Mouse (Mus musculus) cerebellum, postnatal 36 days (tissue): ENCODE measurements around the gene Prkg1.

Experiments used
- DNase-seq, 2 experiments: peaks; one replicate each; pipeline ENCODE4 v3.0.0; 2021 to 2022; ENCODE audit warnings: mixed read lengths in 2 of 2

Gene Prkg1

DNA sequence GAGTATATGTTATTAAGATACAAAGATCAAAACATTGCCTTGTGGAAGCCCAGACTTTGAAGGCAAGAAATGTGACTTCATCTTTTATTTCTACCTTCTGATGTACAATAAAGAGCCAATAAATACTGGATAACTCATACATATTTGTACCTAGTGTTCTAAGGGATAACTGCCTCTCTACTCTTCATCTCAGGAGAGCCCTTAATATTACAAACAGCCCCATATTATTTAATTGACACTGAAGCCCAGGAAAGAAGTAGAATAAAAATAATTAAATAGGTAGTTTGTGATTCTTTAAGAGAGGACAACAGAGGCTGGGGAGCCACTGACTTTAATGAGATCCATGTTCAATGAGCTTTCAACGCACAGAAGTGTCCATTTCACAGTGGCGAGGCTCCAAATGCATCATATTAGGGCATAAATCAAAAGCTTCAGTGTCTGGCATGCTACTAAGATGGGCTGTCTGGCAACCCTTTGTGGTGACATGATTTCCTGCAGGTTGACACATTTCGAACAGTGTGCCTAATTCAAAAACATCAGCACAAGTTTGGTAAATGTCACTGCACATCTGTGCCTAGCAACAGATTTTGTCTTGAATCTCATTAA, 753.2 kb downstream of the Prkg1 start:
- DNase-seq = no peak

DNA sequence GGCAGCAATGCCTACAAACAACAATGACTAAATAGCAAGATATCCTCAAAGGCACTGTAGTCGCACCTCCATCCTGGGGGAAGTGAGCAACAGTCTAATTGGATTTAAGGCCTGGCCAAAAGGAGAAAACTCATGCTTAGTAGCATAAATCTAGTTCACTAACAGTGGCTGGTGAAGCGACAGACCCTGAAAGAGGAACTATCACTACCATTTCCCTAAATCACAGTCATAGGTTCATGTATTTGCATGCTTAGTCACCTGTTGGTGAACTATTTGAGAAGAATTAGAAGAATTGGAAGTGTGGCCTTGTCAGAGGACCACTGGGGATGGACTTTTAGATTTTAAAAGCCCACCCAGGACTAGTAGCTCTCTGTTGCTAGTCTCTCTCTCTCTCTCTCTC, 766.3 kb downstream of the Prkg1 start:
- DNase-seq = no peak

DNA sequence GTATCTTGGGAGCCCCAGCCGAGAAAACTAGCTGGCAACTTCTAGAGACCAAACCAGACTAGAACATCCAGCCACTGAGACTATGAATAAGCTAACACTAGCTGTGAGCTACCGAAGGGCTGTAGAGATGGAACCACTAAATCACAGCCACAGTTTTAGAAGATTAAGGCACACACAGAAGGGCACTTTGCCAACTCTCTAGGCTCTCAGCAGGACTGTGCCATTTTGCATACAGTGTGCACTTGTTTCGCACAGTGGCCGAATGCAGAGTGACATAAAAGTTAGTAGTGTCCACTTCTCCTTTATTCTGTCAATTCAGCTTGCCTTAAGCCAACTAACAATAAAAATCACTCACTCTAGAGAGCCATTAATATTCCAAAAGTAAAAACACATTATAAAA, 774.4 kb downstream of the Prkg1 start:
- no peak for DNase-seq

DNA sequence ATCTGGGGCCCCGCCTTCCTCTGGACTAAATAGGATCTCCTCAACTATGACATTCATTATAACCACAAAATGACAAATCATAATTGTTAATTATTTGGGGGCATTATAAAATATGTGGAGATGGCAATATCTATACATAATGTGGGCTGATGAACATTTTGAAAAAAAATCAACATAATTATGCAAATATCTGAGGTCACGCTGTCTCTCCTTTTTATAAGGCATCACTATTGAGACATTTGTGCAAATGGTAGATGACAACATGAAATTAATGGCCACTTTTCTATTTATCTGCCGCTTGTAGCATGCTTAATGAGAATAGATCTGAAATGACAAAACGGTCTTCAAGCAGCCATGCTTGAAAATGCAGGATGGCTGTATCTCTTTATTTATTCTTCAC, 782.4 kb downstream of the Prkg1 start:
- no peak for DNase-seq

DNA sequence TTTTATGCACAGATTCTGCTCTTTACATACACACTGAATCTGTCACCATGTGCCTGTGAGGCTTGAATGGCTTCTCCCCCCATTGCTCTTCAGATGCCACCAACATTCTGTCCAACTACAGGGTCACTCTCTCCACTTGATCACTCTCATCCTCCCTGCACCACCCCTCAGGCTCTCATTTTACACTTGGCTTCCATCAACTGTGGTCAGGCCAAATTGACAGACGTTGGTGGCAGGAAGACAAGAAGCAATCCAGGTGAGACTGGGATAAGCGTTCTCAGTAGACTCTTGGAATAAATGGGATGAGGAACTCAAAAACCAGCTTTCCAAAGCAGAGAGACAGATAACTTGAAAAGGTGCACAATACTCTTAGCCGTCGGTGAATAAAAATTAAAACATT, 786.7 kb downstream of the Prkg1 start:
- no peak for DNase-seq

DNA sequence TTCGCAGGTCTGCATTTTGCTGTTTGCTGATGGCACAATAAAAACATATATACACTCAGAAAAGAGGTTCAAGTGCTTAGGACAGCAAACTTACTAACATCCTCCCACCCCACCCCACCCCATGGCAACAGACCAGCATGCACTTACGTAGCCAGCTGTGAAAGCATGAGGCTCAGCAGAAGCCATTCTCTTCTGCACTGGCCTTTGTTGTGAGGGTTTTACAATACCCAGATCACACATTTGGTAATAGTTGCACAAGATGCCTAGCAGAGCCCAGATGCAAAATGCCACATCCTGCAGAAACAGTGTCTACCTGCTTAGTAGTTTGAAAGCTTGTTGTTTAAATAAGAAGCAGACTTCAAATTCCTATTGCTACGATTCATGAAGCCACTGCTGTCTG, 814.2 kb downstream of the Prkg1 start:
- no peak for DNase-seq

DNA sequence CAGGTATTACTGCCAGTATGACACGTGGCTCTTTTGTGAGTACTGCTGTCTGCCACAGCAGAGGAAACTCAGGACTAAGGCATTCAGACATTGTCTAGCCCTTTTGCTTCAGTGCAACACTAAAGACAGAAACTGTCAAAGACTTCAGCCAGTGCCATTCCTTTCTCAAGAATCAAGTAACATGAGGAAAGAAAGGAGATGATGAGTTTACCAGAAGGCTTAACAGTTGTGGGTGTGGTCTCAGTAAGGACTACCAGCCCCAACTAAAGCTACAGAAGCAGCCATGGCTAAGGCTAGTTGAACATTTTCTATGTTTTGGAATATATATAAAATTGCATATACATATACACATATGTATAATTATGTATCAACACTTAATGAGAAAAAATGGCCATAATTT, 816.6 kb downstream of the Prkg1 start:
- no peak for DNase-seq

DNA sequence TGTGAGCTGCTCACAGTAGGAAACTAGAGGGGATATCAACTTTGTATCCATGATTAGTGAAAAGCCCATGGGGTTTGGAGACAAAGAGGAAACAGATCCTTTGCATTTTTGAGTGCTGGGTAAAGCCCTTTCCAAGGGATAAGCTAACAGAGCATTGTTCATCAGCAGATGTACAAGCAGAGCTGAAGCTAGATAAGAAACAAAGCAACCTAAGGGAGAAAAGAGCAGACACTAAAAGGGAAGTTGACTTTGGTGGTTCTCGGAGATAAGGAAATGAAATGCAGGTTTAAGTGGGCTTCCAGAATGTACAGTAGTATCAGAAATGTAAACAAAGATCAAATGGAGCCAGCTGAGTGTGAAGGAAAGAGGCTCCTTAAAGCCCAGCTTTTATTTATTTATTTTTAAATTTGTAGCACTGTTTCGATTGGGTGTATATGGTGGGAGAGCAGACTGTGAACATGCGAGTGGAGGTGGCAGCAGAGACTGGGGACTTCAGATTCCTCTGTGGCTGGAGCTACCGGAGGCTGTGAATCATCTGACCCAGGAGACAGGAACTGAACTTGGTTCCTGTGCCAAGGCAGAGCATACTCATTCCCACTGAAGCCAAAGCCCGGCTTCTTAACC, 822.4 kb downstream of the Prkg1 start:
- DNase-seq = no peak

DNA sequence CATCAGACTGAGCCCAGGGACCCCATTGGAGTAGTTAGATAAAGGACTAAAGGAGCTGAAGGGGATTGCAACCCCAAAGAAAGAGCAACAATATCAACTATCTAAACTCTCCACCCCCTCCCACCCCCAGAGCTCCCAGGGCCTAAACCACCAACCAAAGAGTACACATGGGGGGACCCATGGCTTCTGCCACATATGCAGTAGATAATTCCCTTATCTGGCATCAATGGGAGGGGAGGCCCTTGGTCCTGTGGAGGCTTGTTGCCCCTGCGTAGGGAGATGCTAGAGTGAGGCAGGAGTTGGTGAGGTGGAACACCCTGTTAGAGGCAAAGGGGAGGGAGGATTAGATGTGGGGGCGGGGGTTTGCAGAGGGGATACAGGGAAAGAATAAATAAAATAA, 826.8 kb downstream of the Prkg1 start:
- DNase-seq = no peak

- DNase-seq = no peak
Observed at GRCm38 (mm10) chr19:30931469-30932192, 833.2 kb downstream of the Prkg1 start.

DNA sequence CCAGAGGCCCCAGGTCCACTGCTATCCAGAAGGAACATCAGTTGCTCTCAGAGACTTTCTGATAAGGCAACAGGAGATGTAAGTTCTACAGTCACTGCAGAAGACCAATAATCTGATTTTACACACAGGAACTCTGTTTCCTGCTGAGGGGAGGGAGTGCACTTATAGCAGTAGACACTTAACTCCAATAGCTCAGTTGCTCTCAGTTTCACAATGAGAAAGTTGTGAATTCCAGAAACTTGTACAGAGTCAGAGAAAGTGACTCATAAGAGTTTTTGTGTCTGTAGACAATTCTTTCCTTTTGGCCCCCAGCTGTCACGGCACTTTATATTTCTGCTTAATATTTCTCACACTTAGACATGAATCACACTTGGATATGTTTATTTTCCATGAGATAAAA, 840.8 kb downstream of the Prkg1 start:
- DNase-seq = no peak

DNA sequence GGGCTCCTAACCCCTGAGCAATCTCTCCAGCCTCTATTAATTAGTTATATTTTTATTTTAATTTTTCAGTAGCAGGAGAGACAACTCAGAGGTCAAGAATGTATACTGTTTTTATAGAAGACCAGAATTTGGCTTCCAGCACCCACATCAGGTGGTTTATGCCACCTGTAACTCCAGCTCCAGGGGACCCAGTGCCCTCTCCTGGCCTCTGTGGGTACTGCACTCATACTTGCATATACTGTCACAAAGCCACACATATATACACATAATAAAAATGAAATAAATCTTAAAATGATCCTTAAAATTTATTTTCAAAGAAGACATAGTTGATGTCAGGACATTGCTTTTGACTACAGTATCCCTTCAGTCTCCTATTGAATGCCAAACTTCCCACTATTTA, 862.5 kb downstream of the Prkg1 start:
- DNase-seq = no peak

DNA sequence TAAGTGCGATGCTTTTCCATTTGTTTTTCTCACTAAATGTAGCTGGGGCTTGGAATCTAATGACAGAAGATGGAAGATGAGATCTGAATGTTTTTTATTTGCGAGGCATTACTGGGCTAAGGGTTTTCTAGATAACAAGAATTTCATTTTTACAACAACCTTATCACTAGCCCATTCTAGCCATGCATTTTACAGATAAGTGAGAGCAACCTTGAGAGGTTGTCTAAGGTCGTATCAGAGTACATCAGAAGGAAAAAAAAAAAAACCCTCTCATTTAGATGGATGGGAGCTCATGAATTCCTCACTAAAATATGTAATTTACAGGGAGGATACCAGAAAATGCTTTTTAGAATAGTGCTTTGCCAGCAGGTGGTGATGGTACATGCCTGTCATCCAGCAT, 863.8 kb downstream of the Prkg1 start:
- DNase-seq = no peak

DNA sequence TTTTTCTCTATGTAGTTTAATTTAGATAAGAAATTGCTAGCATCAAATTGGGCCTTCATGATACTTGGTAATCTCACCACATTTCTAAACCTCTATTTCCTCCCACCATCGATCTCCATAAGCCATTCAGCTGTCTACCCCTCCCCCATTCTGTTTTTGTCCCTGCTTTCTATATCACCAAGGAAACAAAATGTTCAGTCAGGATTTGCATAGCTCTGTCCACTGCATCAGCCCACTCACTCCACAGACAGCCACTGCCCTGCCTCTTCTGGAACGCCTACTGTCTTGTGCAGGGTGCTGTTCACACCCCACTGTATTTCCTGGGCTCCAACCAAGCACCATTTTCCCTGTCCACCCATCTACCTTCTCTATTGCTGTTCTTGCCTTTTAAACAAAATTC, 874.5 kb downstream of the Prkg1 start:
- DNase-seq = no peak

- no peak for DNase-seq
Observed at GRCm38 (mm10) chr19:30889851-30890250, 875.0 kb downstream of the Prkg1 start.

- DNase-seq = no peak
Observed at GRCm38 (mm10) chr19:30861441-30861840, 903.4 kb downstream of the Prkg1 start.

- DNase-seq = no peak
Observed at GRCm38 (mm10) chr19:30851023-30851422, 913.8 kb downstream of the Prkg1 start.

DNA sequence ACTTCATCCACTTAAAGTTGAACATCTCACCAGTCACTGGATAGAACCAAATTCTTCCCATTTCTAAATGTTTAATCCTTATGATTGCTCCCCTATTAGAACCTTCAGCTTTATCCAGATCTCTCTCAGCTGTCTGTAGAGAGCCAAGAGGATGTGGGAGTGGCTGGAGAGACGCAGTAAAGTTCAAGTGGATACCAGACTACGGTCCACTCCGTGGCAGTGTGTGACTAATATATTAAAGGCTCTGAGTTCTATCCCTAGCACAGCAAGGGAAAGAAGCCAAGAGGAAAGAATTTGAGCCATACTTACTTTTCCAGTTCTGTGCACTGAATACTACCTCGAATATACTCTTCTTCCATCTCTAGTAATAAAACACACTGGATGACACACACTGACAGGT, 919.9 kb downstream of the Prkg1 start:
- DNase-seq = no peak

DNA sequence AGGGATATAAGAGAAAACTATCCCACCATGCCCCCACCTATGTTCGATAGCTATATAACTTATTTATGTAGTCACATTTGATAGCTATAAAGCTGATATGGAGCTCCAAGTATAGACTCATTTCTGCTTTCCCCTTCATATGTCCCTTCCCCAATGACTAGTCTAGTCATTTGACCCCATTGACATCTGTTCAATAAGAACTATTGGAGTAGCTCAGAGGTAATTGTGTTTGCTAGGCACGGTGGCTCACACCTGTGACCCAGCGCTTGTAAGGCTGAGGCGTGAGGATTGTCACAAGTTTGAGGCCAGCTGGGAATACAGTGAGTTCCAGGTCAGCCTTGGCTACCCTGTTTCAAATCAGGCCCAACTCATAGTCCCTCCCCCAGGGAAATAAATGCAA, 921.2 kb downstream of the Prkg1 start:
- no peak for DNase-seq

DNA sequence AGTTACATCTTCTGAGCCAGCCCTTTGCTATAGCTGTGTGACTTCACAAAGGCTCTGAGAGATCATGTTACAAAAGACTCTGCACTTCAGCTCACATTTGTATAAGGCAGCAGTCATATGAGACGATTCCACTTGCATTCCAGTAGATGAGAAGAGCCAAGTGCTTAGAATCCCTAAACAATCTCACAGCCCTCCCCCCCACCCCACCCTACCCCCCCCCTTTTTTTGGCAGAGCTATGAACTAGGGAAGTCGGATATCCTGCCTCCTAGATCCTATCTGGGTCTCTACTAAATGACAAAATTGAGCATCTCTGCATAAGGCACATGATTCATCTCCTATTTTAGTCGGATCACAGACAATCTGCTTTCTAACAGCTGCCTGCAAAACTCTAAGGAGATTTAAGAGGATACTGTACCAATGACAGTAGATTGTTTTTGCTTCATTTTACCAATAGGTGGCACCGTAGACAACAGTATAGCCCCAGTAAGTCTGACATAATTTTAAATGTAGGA, 921.7 kb downstream of the Prkg1 start:
- no peak for DNase-seq

DNA sequence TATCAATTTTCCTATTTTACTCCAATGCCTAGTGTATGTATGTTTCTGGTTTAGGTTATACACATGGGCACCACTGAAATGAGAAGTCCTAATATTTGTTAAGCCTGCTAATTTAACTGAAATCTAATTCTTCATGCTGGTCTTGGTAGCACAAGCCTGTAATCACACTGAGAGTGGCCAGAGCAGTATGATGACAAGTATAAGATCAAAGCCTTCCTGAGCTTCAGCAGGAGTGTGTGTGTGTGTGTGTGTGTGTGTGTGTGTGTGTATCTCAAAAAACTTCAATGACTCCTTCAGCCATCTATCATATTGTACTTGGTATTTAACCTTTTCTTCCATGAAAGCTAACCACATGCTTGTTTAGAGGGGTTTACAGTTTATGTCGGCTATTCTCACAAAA, 922.2 kb downstream of the Prkg1 start:
- no peak for DNase-seq

GRCm38 (mm10) chr19:30833045-30833651, 931.7 kb downstream of the Prkg1 start:
- DNase-seq = no peak

- DNase-seq = no peak
Observed at GRCm38 (mm10) chr19:30829231-30829775, 935.5 kb downstream of the Prkg1 start.

DNA sequence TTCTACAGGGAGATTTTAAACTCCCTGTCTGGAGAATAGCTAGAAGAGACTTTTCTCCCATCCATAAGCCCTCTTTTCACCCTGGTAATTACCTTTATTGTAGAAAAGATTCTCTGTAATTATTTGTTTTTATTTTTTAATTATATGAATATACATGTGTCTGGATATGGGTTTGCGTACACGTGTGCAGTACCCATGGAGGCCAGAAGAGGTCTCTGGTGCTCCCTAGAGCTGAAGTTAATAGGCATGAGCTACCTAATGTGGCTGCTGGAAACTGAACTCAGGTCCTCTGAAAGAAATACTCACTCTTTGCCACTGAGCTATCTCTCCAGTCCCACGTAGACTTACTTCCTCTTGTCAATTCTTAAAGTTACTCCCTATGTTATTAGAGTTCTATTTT, 937.0 kb downstream of the Prkg1 start:
- no peak for DNase-seq
